Mouse (Mus musculus) thymus, adult 2 months (tissue): ENCODE data around the gene Serpina3c.

Experiments used
- CTCF ChIP-seq: fragments of 200-500 bp; IDR thresholded peaks from 2 replicates; pipeline ENCODE4 v1.5.1; 2012; ENCODE audit warnings: mild to moderate bottlenecking, control low read depth, low read length, moderate library complexity, borderline replicate concordance; ENCODE audit not compliant: control insufficient read depth, poor library complexity, insufficient read depth; ENCODE audit errors: extremely low read depth
- POLR2A ChIP-seq: fragments of 200-500 bp; IDR thresholded peaks from 2 replicates; pipeline ENCODE4 v1.6.1; 2012; ENCODE audit warnings: mild to moderate bottlenecking, low read length, control low read depth, moderate library complexity; ENCODE audit not compliant: control insufficient read depth, poor library complexity, insufficient read depth; ENCODE audit errors: extremely low read depth

- TF ChIP-seq CTCF (no peak), POLR2A (no peak)
These were observed 28.6 kb downstream of the Serpina3c start for GRCm38 (mm10) chr12:104125021-104125560.
